Mouse (Mus musculus) pancreas, adult 10 weeks (tissue): ENCODE measurements around the gene Phyhd1. TPM values are rescaled to one million over a fixed set of nuclear protein-coding genes. Genes with fewer than 3 reads are reported as not detected.

ENCODE experiments used
- polyA plus RNA-seq: library from polyadenylated mRNA; stranded (reverse); fragments of 350-450 nt; fragmentation: Illumina TruSeq; extraction: RNeasy Lipid Tissue Mini Kit (QIAGEN cat#74804); gene quantifications from one replicate; pipeline ENCODE4 v1.2.3, GENCODE M21; 2015; ENCODE audit warnings: low read depth, low replicate concordance; ENCODE audit not compliant: insufficient read depth

Gene Phyhd1
- 10.5 TPM for polyA plus RNA-seq

DNA sequence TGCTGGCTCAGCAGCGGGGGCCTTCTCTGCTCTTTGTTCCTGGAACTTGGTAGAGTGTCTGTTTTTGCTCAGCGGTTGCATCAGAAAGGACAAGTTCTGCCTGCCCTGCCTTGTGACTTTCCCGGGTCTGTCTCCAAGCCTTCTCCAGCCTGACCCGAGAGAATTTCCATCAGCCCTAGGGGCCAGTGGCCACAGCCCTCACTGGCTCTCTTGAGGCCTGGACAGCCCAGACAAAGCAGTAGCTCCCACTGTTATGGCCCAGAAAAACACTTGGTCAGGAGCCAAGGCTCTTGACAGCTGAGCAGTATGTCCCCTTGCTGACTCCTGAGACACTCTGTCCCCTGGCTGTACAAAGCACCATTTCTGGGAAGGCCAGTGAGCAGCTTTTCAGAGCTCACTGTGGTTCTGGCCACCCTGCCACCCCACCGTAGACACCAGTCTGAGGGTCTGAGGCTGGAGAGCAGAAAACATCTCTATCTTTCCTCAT lies at the start of gene Phyhd1:
Phyhd1 (plus strand) TSS at position 437 of the 487 bp plus-strand sequence.

DNA sequence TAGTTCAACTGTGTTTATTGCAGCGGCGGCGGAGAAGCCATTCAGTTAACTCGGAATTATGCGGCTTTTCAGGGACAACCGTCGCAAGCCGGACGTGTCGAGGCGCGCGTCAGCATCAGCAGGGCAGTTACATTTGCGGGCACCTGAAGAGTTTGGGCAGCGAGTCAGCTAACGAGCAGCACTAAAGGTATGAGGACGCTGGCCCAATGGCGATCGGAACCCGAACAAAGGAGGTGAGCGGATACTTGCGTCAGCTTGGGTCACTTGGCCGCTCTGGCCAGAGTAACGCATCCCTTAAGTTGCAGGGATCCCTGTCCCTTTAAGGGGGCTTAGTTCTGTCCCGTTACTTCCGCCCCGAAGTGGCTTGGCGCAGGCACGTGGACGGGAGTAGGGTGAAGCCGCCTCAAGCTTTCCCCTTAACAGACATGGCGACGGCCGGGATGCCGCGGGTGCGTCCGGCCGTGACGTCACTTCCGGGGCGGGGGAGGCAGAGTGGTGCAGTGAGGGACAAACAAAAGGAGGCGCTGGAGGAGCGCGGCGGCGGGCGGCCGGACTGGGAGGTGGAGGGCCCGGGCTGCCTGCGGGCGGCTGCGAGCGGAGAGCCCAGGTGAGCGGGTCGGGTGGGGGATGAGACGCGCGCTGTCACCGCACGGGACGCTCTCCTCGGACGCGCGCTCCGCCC lies 28.7 kb upstream of the Phyhd1 start, which contains the start of gene Lrrc8a:
Lrrc8a (plus strand) TSS at position 517 of the 682 bp plus-strand sequence.

DNA sequence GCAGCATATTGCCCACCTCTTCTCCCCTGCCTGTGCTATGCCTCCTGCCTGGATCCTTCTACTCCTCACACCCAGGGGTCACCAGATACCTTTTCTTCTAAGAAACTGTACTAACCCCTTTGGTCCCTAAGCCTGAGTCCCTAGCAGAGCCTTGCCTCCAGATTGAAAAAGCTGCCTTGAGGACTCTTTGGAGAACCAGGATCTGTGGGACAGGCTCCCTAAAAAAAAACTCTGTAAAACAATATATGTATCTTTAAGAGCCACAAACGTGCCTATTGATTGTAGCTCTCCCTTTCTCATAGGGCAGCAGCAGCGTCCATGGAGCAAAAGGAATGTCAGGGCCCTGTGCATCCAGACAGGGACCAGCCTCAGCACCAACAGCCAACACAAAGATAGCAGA lies 25.7 kb upstream of the Phyhd1 start, which contains the start of gene Gm28035:
Gm28035 (plus strand) TSS at position 301 of the 400 bp plus-strand sequence.

DNA sequence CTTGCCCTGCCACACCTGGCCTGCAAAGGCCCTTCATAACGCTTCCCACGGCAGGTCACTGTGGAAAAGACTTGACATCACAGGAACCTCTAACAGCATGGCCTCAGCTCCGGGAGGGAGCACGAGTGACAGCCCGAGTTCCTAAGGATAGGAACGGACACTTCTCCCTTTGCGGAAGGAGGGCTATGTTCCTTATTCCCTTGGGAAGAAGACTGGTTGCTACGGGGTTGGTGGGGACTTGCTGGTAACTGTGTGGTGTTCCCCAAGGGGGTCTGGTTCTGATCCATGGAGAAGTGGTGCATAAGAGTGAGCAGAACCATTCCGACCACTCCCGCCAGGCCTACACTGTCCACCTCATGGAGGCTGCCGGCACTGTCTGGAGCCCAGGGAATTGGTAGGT lies 14.7 kb downstream of the Phyhd1 start, which contains the start of gene Gm28038:
Gm28038 (plus strand) TSS at position 301 of the 400 bp plus-strand sequence.

DNA sequence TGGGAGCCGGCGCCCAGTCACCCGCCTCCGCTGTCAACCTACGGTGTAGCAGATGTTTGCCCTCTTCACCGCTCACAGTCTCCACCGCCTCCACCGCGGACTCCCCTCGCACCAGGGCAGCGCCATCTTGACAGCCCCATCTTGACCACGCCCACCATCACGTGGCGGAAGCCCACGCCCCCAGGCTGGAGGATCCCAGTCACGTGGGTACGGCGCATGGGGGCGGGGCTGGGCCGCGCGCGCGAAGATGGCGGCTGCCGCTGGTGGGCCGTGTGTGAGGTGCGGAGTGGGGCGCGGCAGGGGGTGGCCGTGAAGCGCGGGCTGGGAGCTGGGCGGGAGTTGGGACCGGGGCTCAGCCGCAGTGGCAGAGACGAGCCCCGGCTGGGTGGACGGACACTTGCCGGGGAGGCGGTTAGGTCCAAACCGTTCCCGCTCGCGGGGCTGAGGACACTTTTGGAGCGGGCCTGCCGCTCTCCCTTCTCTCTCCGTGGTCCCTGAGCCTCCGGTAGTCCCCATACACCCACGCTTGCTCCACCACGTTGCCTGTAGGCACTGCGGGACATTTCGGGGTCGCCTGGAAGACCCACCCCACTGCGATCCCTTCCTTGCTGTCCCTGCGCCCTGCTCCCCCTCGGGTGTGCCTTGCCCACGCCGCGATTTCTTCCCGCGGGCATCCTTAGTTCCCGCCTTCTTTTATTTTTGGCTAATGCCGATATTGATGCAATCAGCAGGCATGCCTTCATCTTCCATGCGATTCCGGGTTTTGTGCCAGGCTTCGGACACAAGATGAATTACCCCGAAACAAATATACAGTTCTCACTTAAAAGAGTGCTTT lies 20.4 kb downstream of the Phyhd1 start, which contains the start of the genes Dolk and Nup188:
Dolk (minus strand) TSS at position 143 of the 835 bp plus-strand sequence.
Nup188 (plus strand) TSS at position 206 of the 835 bp plus-strand sequence.

Other genes starting within 250 kb of the Phyhd1 start
- 7.2 TPM for gene Wdr34, start 217.3 kb upstream of the Phyhd1 start, polyA plus RNA-seq
- gene Set, start 208.8 kb upstream of the Phyhd1 start, polyA plus RNA-seq = 25.1 TPM
- gene Pkn3, start 188.5 kb upstream of the Phyhd1 start, polyA plus RNA-seq = 7.9 TPM
- 7.0 TPM for gene Zdhhc12, start 172.6 kb upstream of the Phyhd1 start, polyA plus RNA-seq
- 8.3 TPM for gene Zer1, start 141.6 kb upstream of the Phyhd1 start, polyA plus RNA-seq
- 8.6 TPM for gene Tbc1d13, start 132.5 kb upstream of the Phyhd1 start, polyA plus RNA-seq
- 8.6 TPM for gene Endog, start 94.7 kb upstream of the Phyhd1 start, polyA plus RNA-seq
- gene Spout1, start 87.7 kb upstream of the Phyhd1 start, polyA plus RNA-seq = 6.3 TPM
- gene Kyat1, start 60.4 kb upstream of the Phyhd1 start, polyA plus RNA-seq = 12.2 TPM
- 7.2 TPM for gene Lrrc8a, start 28.5 kb upstream of the Phyhd1 start, polyA plus RNA-seq
- gene Gm28035, start 25.6 kb upstream of the Phyhd1 start, polyA plus RNA-seq = 0.46 TPM
- gene Gm28038, start 14.8 kb downstream of the Phyhd1 start, polyA plus RNA-seq = not detected
- gene Dolk, start 20.1 kb downstream of the Phyhd1 start, polyA plus RNA-seq = 2.7 TPM
- gene Nup188, start 20.2 kb downstream of the Phyhd1 start, polyA plus RNA-seq = 4.0 TPM
- gene Sh3glb2, start 93.1 kb downstream of the Phyhd1 start, polyA plus RNA-seq = 71.9 TPM
- 3.9 TPM for gene Miga2, start 98.0 kb downstream of the Phyhd1 start, polyA plus RNA-seq
- gene Dolpp1, start 126.1 kb downstream of the Phyhd1 start, polyA plus RNA-seq = 4.6 TPM
- 12.1 TPM for gene Crat, start 149.6 kb downstream of the Phyhd1 start, polyA plus RNA-seq
- gene Ptpa, start 149.8 kb downstream of the Phyhd1 start, polyA plus RNA-seq = 27.1 TPM
- gene Ier5l, start 208.0 kb downstream of the Phyhd1 start, polyA plus RNA-seq = 1.6 TPM